Mouse (Mus musculus): Measurements from ENCODE around the gene Smcr8. TPM values are rescaled to one million over a fixed set of nuclear protein-coding genes. Genes with fewer than 3 reads are reported as not detected.
A peak's percentile ranks its signal among the peaks of the same experiment; 100 is the strongest.

Smcr8 gene
- polyA plus RNA-seq, 1 experiment from 2014 or later = 8.2 TPM

Small RNA genes within 50 kb of the gene (microRNA-seq; reads per million reads assigned to microRNA genes)
- 1.6 reads per million, percentile 19 among the genes with 10 or more reads in this experiment for gene Mir5100

Other genes starting within 250 kb of the Smcr8 start
- gene Alkbh5, start 241.1 kb upstream of the Smcr8 start, polyA plus RNA-seq (2014; fragmentation: Nextera tagmentation; extraction: Ambion mirVana) = 35.4 and 36.2 TPM in 2 replicates
- 53.7 and 53.8 TPM in 2 replicates for gene Llgl1, start 77.8 kb upstream of the Smcr8 start, polyA plus RNA-seq (2014; fragmentation: Nextera tagmentation; extraction: Ambion mirVana)
- gene Flii, start 50.3 kb upstream of the Smcr8 start, polyA plus RNA-seq (2014; fragmentation: Nextera tagmentation; extraction: Ambion mirVana) = 87.2 and 91.8 TPM in 2 replicates
- 11.4 and 11.8 TPM in 2 replicates for gene Mief2, start 49.1 kb upstream of the Smcr8 start, polyA plus RNA-seq (2014; fragmentation: Nextera tagmentation; extraction: Ambion mirVana)
- gene Top3a, start 159 bp upstream of the Smcr8 start, polyA plus RNA-seq (2014; fragmentation: Nextera tagmentation; extraction: Ambion mirVana) = 13.4 and 16.1 TPM in 2 replicates
- gene Shmt1, start 34.2 kb downstream of the Smcr8 start, polyA plus RNA-seq (2014; fragmentation: Nextera tagmentation; extraction: Ambion mirVana) = 94.7 and 102 TPM in 2 replicates
- gene Dhrs7b, start 53.1 kb downstream of the Smcr8 start, polyA plus RNA-seq (2014; fragmentation: Nextera tagmentation; extraction: Ambion mirVana) = 49.4 and 50.3 TPM in 2 replicates
- gene Tmem11, start 101.7 kb downstream of the Smcr8 start, polyA plus RNA-seq (2014; fragmentation: Nextera tagmentation; extraction: Ambion mirVana) = 73.9 and 81.6 TPM in 2 replicates
- 15.4 and 16.8 TPM in 2 replicates for gene Natd1, start 137.2 kb downstream of the Smcr8 start, polyA plus RNA-seq (2014; fragmentation: Nextera tagmentation; extraction: Ambion mirVana)
- gene Map2k3, start 154.5 kb downstream of the Smcr8 start, polyA plus RNA-seq (2014; fragmentation: Nextera tagmentation; extraction: Ambion mirVana) = 91.7 and 94.5 TPM in 2 replicates
- gene Kcnj12, start 245.0 kb downstream of the Smcr8 start, polyA plus RNA-seq (2014; fragmentation: Nextera tagmentation; extraction: Ambion mirVana) = 1.8 and 1.9 TPM in 2 replicates